Mouse (Mus musculus): ENCODE measurements around the gene Edem1.
A peak's percentile ranks its signal among the peaks of the same experiment; 100 is the strongest.
"Not testable (repeated sequence)": the region's sequence is repeated elsewhere in the genome, so short reads cannot be mapped to it uniquely, and the experiment has no call there.

The Edem1 gene

DNA sequence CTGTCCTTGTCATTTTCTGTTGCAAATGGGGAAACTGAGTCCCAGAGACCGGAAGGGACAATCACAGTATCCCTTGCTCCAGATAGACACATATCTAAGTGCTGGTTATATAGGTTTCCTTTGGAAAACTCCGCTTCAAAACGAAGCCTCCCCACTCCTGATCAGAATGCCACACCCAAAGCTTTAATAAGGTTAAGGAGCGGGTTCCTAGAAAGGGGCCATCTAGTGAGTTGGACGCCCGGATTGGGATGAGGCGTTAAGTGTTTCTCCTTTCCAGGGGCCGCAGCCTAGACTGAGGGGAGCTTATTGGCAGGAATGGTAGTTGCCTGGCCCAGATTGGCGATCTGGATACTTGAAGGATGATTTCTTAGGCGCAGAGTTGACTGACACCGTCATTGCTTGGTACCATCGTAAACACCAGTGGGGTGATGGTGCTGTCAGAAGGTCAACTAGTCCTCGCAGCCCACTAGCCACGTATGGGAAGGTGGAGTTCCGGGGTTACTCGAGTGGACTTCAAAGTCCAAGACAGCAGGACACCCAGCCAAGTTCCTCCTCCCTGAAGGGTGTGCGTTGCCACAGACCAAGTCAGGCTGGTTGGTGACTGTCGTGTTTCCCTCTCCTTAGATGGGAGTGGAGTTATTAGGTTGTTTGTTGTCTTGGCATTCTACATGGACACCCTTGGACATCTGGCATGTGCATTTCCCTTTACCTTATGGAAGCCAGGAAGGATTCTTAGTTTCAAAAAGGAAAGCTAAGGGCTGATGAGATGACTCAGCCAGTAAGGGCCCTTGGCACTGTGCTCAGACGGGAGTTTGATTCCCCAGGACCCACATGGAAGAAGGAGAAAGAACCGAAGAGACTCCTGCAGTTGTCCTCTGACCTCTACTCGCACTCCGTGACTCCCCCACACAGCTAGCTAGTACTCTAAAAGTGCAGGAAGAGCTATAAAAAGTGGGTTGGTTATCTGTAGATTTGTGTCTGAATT, 1.2 kb downstream of the Edem1 start:
- no peak for DNase-seq

DNA sequence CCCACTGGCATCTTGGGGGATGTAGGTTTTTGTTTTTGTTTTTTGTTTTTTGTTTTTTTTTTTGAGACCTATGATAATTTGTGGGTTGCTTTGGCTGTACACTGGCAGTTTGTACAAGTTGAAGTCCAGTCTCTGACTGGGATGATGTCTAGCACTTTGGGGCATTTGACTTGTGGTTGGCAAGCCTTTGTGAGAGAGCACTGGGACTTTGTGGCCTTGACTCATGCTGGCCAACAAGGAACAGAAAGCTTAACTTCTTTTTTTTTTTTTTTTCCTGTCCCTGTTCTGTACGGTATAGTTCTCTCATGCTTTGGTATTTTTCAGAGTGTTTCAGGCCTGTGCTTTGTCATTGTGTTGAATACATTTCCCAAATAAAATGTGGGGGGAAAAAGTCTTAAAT, 3.7 kb downstream of the Edem1 start:
- no peak for DNase-seq

DNA sequence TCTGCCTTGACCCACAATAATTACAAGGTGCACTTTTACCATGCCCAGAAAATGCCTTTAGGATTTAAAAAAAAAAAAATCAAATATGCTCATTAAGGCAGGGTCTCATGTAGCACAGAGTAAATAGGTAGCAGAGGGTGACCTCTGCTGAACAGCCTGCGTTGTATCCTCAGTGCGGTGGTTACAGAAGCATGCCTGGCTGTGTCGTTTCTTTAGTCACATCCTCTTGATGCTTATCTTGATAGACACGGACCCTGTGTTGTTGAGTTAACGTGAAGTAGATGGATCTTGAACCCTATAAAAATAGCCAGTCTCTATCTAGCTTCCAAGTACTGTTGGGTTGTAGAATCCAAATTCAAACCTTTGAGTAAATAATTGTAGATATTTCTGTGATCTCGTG, 4.5 kb downstream of the Edem1 start:
- DNase-seq, result no peak

DNA sequence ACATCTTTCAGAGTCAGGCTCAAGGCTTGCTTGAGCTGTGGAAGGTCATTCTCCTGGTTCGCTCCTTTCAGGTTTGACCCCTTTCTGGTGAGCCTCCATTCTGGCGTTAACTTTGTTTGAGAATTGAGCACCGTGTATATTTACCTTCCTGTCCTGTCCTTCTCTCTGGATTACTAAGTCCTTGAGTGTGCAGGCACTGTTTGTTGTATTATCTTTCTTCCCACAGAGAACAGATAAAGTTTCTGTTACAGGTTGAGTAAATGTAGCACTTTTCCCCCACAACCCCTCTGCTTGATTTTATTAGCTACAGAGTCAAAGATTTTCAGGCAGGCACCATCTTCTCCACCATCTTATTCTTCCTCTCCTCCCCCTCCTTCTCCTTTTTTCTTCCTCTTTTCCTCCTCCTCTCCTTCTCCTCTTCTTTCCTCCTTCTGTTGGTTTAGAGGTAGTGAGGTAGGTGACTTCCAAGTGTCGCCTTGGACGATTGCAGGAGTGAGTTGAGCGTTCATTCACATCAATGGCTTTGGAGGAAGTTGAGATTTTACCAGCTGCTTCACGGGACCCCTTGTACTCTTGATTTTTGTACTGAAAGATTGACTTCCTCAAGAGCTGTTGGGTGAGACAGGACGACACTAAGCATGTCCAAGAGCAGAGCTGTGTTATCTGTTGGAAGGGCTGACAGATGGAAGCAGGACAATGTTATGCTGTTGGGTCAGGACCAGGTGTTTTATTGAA, 5.7 kb downstream of the Edem1 start:
- no peak for DNase-seq

DNA sequence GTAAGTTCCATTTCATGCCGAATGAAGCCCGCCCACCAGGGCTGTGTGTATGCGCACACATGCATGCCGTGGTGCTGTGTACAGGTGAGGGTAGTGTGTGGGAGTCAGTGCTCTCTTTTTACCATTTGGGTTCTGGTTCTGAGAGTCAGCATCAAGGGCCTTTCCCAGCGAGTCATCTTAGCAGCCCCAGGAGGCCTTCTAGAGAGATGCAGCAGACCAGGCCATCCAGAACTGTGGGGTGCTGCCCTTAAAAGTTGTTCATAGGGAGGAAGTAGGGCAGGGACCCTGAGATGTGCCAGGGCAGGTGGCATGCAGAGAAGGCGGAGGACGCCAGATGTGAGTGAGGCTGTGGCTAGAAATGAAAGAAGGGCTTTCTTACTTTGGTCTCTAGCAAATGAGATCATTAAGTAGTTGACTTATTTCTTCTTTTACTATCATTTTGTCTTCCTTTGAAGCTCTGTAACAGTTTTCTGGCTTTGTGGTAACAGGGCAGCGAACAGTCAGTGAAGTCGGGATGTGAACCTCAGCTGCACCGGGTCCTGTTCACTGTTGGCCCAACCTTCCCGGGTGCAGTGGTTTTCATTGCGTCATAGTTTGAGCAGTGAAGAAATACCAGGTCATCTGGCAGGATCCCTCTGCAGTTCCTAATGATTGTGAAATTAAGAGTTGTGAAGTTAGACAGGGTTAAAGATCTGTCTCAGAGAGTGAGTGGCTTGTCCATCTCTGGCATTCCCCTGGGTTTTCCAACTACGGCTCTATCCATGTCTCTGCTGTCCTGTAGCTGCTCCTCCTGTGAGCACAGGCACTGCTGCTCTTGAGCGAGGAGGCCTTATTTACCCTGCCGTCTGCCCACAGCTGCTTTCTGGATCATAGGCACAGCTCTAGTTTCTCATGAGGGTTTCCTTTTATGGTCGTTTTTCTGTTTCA, 7.6 kb downstream of the Edem1 start:
- DNase-seq, result no peak

DNA sequence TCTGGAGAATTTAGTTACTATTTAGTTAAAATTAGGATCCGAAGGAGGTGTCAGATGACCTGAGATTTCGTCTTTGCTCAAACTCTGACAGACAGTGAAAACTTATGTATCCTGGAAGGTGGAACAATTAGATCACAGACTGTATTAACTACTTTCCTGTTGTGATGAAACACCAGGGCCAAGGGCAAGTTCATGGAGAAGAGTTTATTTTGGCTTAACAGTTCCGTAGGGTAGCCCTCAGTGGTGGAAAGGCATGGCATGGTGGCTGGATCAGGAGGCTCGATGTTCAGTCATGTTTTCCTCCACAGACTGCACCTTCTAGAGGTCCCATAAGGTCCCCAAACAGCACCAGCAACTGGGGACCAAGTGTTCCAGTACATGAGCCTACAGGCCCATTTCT, 8.6 kb downstream of the Edem1 start:
- no peak for DNase-seq

DNA sequence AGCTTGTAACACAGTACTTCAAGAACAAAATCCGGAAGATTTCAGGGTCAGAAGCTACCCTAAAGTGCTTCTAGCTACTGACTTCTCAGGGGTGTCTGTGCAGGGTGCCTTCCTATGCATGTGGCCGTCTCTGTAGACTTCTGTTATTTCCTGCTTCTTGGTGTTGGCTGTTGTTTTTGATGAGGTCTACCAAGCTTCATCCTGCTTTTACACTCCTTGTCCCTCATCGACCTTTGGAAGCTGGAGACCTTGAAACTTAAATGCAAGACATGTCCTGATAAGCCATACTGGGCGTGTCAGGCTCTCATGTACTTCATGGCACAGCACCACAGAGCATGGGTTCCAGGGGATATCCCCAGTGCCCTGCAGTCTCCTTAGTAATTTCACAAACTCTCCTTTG, 9.5 kb downstream of the Edem1 start:
- DNase-seq, result no peak

DNA sequence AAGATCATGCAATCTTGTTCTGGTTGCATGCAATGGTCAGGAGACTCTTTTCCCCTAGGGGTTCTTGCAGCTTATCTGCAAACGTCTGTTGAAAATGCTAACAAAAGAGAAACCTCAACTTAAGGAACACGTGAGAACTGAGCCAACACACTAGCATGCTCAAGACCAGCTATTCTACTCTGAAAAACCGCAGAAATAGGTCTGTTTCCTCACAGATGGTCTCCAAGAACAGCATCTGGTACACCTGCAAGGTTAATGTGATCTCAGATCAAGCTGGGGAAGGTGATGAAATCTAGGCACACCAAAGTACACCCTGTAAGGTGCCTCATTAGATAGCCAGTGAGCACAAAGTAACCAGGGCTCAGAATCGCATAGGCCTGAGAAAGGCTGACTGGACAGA, 11.0 kb downstream of the Edem1 start:
- no peak for DNase-seq

DNA sequence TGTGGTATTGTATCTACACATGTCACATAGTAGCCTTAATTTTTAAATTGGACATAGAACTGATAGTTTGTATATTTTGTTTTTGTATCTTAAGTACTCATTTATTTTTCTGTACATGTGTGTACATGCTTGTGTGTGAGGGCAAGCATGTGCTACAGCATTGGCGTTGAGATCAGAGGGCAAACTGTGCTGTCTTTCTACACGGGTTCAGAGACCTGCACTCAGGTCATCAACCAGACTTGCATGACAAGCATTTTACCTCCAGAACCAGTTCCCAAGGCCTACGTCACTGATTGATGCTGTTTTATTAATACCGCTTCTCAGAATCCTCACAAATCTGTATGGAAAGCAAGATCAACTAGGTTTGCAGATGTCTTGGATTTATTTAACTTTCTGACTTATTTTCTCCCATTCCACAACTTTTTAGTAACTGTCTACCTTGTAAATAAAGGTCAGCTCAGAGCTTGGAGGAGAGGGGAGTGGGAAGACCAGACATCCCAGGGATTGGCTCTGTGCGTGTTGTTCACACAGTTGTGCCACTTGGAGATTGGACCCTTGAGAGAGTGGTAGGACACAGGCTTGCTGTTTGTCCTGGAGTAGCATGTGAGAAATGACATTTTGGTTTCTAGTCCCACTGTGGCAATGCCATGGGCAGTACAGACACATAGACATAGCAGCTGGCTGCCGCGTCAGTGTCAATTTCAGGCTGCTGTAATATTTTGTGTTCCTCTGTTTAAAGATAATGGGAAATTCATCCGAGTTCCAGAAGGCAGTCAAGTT, 12.6 kb downstream of the Edem1 start:
- DNase-seq, result no peak

DNA sequence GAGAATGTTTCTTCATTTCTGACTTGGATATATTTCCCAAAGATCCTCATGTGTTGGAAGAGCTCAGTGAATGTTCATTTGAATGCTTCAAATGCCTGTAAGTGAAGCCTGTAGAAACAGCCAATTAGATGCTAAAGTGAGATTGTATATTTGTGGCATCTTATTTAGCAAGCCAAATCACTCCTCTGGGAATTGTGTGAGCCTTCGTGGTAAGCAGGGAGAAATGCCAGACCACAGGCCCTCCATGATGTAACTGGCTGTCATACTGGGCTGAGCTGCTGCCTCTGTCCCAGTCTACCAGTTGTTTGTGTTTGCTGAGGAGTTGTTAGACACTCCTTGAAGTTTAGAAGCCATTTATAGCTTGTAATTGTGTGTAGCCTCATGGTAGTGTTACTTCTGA, 15.2 kb downstream of the Edem1 start:
- no peak for DNase-seq

DNA sequence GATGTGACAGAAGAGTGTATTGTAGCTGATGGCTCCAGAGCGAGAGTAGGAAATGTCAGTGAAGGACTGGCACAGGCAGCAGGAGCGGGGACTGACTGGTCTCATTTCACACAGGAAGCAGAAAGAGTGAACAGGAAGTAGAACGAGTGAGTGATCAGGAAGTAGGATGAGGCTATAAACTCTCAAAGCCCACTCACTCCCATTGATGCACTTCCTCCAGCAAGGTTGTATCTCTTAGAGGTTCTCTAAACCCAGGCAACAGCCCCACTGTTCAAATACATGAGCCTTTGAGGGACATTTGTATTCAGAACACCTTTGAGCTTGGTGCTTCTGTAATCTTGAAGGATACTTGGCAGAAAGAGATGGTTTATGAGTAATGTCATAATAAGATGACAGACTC, 15.7 kb downstream of the Edem1 start:
- DNase-seq, result no peak

DNA sequence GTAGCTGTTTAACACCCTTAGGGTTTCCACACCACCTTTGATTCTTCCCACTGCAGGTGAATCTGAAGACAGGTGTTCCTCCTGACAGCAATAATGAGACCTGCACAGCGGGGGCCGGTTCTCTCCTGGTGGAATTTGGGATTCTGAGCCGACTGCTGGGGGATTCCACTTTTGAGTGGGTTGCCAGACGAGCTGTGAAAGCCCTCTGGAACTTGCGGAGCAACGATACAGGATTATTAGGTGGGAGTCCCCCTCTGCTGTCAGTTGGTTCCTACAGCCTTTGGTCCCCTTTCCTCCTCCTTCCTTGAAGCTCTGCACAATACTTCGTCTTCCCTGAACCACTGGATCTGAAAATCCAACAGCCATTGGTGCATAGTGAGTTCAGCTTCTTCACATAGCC, 16.3 kb downstream of the Edem1 start:
- no peak for DNase-seq

DNA sequence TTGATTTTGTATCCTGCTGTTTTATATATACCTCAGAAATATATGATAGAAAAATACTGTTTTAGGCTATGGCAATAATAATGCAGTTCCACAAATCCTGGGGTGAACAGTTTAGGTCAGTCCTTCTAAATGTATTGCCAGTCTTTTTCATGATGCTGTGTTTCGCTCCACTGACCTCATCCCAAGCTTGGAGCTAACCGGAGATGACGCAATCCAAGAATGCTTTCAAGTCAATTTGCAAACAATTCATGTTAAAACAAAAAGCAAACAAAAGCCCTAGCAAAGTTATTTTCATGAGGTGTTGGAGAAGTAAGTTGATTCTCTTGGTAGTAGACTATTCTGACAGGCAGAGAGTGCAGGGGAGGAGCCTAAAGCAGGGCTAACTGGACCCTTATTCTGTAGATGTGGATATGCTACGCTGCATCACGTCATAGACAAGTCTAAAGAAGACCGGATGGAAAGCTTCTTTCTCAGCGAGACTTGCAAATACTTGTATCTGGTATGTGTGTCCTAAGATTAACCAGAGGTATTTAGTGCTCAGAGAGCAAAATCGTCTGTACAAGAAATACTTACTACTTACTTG, 23.7 kb downstream of the Edem1 start:
- DNase-seq, result no peak

DNA sequence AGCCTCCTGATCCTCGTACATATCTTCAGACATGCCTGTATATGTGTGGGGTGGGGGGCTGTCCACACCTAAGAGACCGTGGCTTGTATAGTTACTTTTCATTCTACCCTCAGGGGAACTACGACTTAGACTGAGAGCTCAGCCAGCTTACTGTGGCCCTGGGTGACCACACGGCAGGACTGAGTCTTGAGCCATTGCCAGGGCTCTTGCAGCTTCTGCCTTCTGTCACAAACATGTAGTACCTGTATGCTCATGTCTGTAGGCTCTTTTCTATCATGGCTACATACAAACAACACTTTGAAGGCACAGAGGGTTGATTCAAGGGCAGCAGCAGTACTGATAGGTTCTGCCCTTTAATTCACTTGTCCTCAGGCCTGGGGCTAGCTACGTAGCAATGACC, 24.5 kb downstream of the Edem1 start:
- peak; percentile 20 to 21 for DNase-seq

DNA sequence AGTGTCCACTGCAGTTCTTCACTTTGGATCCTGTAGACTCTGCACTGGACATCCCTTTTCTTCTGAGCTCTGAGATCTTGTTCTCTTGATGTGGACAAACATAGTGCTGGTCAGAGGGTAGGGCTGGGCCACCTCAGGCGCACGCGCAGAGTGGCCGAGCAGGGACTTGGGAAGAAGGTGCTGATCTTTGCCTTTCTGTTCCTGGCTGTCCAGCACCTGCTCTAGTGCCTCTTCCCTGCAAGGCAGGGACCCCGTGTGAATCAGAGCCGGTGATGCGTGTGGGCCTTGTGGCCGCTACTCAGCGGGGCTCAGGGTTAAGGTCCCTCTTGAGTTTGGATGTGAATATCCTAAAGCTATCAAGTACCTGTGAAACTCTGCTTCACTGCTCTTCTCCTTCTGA, 30.1 kb downstream of the Edem1 start:
- DNase-seq, result no peak

DNA sequence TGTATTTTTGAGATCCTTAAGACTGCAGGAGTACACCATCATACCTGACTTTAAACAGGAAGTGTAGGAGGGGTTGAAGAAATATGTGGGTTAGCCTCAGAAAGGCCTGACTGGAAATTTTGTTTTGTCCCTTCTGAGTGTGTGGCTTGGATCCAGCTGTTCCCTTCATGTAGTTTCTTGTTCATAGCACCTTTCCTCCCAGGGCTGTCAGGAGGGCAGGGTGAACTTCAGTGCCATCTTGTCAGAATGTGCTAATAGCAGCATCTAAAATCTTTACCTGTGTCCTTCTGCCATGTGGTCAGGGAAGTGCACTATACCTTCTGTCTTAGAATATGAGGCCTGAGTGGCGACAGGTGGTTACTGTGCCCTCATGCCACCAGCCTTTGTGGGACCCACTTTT, 32.8 kb downstream of the Edem1 start:
- no peak for DNase-seq

DNA sequence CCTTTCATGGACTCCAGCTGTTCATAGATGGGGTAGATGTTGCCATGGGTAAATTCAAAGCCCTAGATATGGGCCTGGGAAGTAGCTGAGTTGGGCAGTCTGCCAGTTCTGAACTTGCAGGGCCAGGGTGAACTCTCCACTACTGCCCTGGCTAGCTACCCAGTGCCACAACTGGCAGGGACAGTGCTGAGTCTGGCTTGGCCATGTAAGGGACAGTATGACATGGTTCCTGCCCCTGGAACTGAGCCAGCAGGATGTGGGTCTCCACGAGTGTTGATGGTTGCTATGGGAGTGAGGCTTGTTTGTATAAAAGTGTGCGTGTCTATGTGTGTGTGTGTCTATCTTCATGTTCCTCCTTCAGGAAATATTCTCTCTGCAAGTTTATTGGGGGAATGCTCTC, 34.1 kb downstream of the Edem1 start:
- DNase-seq, result no peak

DNA sequence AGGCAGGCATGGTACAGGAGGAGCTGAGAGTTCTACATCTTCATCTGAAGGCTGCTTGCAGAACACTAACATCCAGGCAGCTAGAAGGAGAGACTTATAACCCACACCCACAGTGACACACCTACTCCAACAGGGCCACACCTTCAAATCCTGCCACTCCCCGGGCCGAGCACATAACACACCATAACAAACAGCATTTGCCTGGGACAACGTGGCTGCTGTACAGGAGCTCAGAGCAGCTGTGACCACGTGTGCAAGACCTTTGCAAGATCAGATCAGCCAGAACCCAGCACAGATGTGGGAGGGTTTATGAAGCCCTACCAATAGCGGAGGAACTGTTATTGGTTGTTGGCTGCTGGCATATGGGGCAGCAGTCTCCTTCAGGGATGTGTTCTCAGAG, 37.9 kb downstream of the Edem1 start:
- no peak for DNase-seq

DNA sequence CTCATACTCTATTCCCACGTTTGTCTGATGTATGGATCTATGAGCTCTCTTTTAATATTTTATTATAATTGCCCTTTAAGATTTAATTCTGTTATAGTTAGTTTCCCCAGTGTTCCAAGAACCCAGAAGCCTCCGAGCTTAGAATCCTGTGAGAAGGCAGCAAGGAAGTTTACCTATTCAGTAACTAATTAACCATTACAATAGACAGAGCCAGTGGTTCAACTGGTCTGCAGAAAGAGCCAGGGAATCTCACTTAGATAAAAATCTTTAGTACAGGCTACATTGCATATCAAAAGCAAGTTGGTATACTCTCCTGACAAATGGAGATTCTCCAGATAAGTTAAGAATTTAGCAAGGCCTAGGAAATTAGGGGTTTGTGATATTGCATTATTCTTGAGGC, 40.6 kb downstream of the Edem1 start:
- DNase-seq, result not testable (repeated sequence)

DNA sequence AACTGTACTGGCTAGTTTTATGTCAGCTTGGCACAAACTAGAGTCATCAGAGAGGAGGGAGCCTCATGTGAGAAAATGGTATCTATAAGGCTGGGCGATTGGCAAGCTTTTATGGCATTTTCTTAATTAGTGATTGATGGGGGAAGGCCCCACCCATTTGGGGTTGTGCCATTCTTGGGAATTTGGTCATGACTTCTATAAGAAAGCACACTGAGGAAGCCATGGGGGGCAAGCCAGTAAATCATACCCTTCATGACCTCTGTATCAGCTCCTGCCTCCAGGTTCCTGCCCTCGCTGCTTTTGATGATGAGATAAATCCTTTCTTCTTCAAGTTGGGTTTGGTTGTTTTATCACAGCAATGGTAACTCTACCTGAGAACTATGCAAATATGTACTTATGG, 42.0 kb downstream of the Edem1 start:
- no peak for DNase-seq

DNA sequence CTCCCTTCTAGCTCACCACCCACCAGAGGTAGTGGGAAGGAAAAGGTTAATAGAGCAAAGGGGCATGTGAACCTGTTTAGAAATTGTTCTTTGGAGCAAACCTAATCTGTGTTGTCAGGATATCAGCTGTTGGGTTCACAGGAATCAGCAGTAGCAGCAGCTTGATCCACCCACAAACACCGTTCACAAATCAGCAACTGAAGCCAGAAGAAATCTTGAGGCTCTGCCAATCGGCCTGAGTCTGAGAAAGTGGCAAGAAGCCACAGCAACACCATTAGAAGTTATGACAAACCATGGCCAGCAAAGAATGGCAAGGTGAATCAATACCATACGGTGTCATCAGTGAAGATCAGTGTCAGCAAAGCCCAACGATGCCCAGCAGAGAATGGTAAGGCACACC, 42.8 kb downstream of the Edem1 start:
- no peak for DNase-seq

DNA sequence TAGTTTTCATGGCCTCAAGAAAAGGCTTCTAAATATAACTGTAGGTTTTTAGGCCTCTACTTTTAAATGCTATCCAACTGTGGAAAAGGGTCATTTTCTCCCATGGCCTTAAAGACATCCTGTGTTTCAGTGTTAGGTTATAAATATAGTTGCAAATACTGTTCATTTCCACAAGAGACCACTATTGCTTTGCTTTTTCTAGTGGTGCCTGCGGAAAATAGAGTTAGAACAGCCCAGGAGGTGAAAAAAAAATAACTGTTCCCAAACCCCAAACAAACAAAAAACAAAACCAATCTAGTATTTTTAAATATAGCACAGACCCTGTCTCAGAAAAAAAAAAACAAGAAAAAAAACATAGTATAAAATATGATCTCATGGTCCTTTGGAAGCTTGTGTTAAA, 46.9 kb downstream of the Edem1 start:
- DNase-seq, result no peak
